Mouse (Mus musculus) liver, postnatal 0 days (tissue): ENCODE measurements at regions not wholly inside any gene's neighbourhood (a gene's known extent, or its start where the extent isn't known, plus 50 kb on each side); places are given as distances from the start of the nearest gene placed in this dataset.

Source experiments
- CTCF ChIP-seq: sonication (generic); IDR thresholded peaks from 2 replicates; pipeline ENCODE4 v1.5.1; 2016; ENCODE audit warnings: antibody characterized with exemption, low read depth
- EP300 ChIP-seq: IDR thresholded peaks from 2 replicates; pipeline ENCODE4 v1.6.1; 2016; ENCODE audit warnings: antibody characterized with exemption, low read depth, mild to moderate bottlenecking

DNA sequence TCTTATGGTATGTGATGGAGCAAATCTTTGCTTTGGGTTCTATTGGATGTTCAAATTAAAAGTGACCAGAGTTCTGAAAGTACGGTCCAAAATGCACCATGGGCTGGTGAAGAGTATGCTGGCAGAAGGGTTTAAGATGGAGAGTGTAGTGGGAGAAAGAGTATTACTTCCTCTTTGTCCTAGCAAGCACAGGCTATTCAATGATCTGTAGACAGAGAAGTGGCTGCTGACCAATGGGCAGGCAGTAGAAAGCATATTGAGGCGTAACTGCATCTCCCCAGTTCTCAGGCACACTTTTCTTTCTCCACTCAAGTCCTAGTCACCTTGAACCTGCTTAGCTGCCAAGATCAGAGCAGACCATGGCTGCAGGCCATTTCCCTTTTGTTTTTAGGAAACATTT, 510.3 kb upstream of the Gm19410 start:
- no peak for TF ChIP-seq CTCF
- TF ChIP-seq EP300: no peak
